Mouse (Mus musculus) thymus, adult 2 months (tissue): ENCODE data around the gene Baiap3.
A peak's percentile ranks its signal among the peaks of the same experiment; 100 is the strongest.

ENCODE experiments used
- CTCF ChIP-seq: fragments of 200-500 bp; IDR thresholded peaks from 2 replicates; pipeline ENCODE4 v1.5.1; 2012; ENCODE audit warnings: mild to moderate bottlenecking, control low read depth, low read length, moderate library complexity, borderline replicate concordance; ENCODE audit not compliant: control insufficient read depth, poor library complexity, insufficient read depth; ENCODE audit errors: extremely low read depth
- POLR2A ChIP-seq: fragments of 200-500 bp; IDR thresholded peaks from 2 replicates; pipeline ENCODE4 v1.6.1; 2012; ENCODE audit warnings: mild to moderate bottlenecking, low read length, control low read depth, moderate library complexity; ENCODE audit not compliant: control insufficient read depth, poor library complexity, insufficient read depth; ENCODE audit errors: extremely low read depth

DNA sequence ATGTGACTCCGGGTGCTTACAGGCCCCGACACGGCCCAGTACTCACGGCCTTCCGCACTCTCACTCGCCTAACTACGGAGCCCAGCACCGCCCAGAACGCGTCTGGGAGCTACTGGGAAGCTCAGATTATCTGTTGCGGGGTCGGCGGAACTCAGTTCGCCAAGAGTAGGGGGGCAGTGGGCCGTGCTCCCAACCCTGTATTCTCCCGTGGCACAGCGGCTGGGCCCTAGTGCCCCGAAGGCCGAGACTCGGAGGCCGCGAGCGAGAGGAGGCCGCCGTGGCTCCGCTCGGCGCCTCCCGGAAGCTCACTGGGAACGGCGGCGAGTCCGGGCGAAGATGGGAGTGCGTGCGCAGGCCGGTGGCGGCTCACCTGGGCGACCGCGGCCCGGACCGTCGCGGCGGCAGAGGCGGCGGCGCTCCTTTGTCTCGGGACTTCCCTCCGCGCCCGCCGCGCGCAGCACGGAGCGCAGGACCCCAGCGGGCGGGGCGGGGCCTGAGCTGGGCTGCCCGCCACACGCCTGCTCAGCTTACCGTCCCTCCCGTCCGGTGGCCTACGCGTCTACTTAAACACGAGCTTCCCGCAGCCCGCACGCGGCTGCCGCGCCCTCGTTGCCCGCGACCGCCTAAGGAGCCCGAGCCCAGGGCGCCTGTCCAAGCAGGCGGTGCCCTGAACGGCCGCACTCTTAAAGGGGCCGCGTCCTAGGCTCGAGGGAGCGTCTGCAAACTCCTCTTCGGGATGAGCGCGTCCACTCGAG is 17.0 kb upstream of the Baiap3 start:
- TF ChIP-seq CTCF (peak; percentile 43; the same call in 1 of the 2 replicates), POLR2A (peak; percentile 87)
